Mouse (Mus musculus) frontal cortex, postnatal 14 days (tissue): ENCODE measurements around the gene Kcnj13.

Experiments
- DNase-seq, 2 experiments: peaks; one replicate each; pipeline ENCODE4 v3.0.0; 2022; ENCODE audit warnings: low spot score in 2 of 2

Kcnj13 gene

GRCm38 (mm10) chr1:87394594-87394993, at the start of gene Kcnj13:
TSS of gene Kcnj13 (minus strand) at chr1:87394729.
- DNase-seq: no peak

GRCm38 (mm10) chr1:87436583-87436982, 42.1 kb upstream of the Kcnj13 start:
- no peak for DNase-seq

- no peak for DNase-seq
Measured at GRCm38 (mm10) chr1:87435125-87435524, 40.6 kb upstream of the Kcnj13 start.

GRCm38 (mm10) chr1:87418733-87419132, 24.2 kb upstream of the Kcnj13 start:
- DNase-seq: no peak

- DNase-seq: no peak
Measured at GRCm38 (mm10) chr1:87409380-87409779, 14.9 kb upstream of the Kcnj13 start.

- DNase-seq: no peak
Measured at GRCm38 (mm10) chr1:87406012-87406411, 11.5 kb upstream of the Kcnj13 start.

GRCm38 (mm10) chr1:87404710-87405109, 10.2 kb upstream of the Kcnj13 start:
- DNase-seq: no peak

- no peak for DNase-seq
Measured at GRCm38 (mm10) chr1:87396923-87397586, 2.5 kb upstream of the Kcnj13 start.

- no peak for DNase-seq
Measured at GRCm38 (mm10) chr1:87393444-87394195, 909 bp downstream of the Kcnj13 start.

GRCm38 (mm10) chr1:87386436-87387092, 8.0 kb downstream of the Kcnj13 start:
- DNase-seq: no peak

- no peak for DNase-seq
Measured at GRCm38 (mm10) chr1:87381152-87381551, 13.4 kb downstream of the Kcnj13 start.

- DNase-seq: no peak
Measured at GRCm38 (mm10) chr1:87379919-87380318, 14.6 kb downstream of the Kcnj13 start.

GRCm38 (mm10) chr1:87378024-87378560, 16.4 kb downstream of the Kcnj13 start:
- no peak for DNase-seq

- no peak for DNase-seq
Measured at GRCm38 (mm10) chr1:87360276-87360675, 34.3 kb downstream of the Kcnj13 start.

- no peak for DNase-seq
Measured at GRCm38 (mm10) chr1:87350576-87350975, 44.0 kb downstream of the Kcnj13 start.
